Mouse (Mus musculus) spleen, adult 2 months (tissue): ENCODE measurements around the gene Noa1.
A peak's percentile ranks its signal among the peaks of the same experiment; 100 is the strongest.

Source experiments
- CTCF ChIP-seq: fragments of 200-500 bp; IDR thresholded peaks from 2 replicates; pipeline ENCODE4 v1.5.1; 2011; ENCODE audit warnings: mild to moderate bottlenecking, inconsistent platforms; ENCODE audit not compliant: insufficient read depth, insufficient read length, insufficient replicate concordance; ENCODE audit errors: extremely low read depth
- POLR2A ChIP-seq: fragments of 200-500 bp; IDR thresholded peaks from 2 replicates; pipeline ENCODE4 v1.6.1; 2011; ENCODE audit warnings: low read depth, low read length, inconsistent platforms

GRCm38 (mm10) chr5:77273151-77273550, 36.7 kb downstream of the Noa1 start:
- TF ChIP-seq POLR2A (no peak), CTCF (peak; percentile 40; the same call in 1 of the 2 replicates)
